Mouse (Mus musculus): Measurements from ENCODE around the gene Olfr67. TPM values are rescaled to one million over a fixed set of nuclear protein-coding genes. Genes with fewer than 3 reads are reported as not detected.
"Not testable (repeated sequence)": the region's sequence is repeated elsewhere in the genome, so short reads cannot be mapped to it uniquely, and the experiment has no call there.

Gene Olfr67
- not detected in 2 replicates for polyA plus RNA-seq (2015; fragmentation: Nextera tagmentation; extraction: Ambion mirVana)

DNA sequence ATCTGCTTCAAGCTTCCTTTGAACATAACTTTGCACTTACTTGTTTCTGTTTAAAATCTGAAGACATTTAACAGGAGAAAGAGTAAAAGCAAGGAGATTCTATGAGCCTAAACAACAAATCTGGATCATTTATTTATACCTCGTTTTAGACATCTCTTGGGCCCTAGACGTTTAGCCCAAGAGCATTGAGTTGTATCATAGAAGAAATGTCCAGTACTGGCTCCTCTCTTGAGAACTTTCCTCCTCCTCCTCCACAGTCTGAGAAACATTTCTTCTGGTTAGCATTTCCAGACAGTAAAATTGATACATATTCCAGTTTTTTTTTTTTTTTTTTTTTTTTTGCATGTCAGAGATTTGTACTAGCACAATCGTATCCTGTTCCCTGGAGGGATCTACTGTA is at the start of gene Olfr67:
Gene Olfr67 (minus strand): TSS at position 101 of the 400 bp plus-strand sequence.
- H3K9ac ChIP-seq (replicated peaks): no peak within 1 kb of the TSS
- WGBS: 82% methylated on average over 3 of the region's 3 CpGs
- H3K4me1 ChIP-seq (replicated peaks): no peaks in the 10 kb centered on the region
- no peak within 1 kb of the TSS for H3K4me3 ChIP-seq (replicated peaks)
- no peak within 1 kb of the TSS for H3K4me2 ChIP-seq (replicated peaks)
- no peaks in the 10 kb centered on the region for H3K36me3 ChIP-seq
- H3K27ac ChIP-seq: no peak within 1 kb of the TSS
- no peaks in the 10 kb centered on the region for H3K27me3 ChIP-seq
- no peaks in the 10 kb centered on the region for H3K9me3 ChIP-seq
- ATAC-seq: no peak

DNA sequence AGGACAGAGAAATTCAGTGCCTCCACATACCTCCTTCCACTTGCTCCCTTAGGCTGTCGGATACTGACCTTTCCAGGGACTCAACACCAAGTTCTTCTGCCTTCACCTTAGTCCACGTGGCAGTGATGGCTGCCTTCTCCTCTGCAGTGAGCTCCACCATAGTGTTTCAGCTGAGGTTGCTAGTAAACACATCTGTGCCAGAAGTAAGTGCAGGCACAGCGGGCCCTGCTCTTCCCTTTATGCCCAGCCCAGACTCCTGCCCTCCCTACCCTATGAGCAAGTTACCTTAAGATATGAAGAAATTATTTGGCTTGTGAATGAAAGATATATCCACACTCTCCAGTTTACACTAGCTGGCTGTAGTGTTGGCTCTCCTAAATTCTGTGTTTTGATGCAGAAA is 48.6 kb upstream of the Olfr67 start, which contains the start of gene Hbb-bh2:
Gene Hbb-bh2 (minus strand): TSS at position 253 of the 400 bp plus-strand sequence.
- 77% methylated on average over 3 of the region's 3 CpGs for WGBS
- no peak within 1 kb of the TSS for H3K9ac ChIP-seq (replicated peaks)
- H3K36me3 ChIP-seq: no peaks in the 10 kb centered on the region
- ATAC-seq: no peak
- no peaks in the 10 kb centered on the region for H3K9me3 ChIP-seq
- no peak within 1 kb of the TSS for H3K4me3 ChIP-seq (replicated peaks)
- H3K27me3 ChIP-seq: no peaks in the 10 kb centered on the region
- H3K4me1 ChIP-seq (replicated peaks): no peaks in the 10 kb centered on the region
- no peak within 1 kb of the TSS for H3K27ac ChIP-seq
- H3K4me2 ChIP-seq (replicated peaks): no peak within 1 kb of the TSS

DNA sequence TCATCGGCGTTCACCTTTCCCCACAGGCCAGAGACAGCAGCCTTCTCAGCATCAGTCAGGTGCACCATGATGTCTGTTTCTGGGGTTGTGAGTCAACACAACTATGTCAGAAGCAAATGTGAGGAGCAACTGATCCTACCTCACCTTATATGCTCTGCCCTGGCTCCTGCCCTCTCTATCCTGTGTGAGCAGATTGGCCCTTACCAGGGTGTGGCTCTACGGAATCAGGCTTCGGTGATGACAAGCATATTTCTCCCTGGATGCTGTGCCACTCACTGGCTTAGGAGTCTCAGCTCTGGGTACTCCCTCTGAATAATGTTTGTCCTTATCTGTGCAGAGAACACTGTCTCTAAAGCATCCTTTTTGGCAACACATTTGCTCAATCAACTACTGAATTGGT is 36.2 kb upstream of the Olfr67 start, which contains the start of gene Hbb-bs:
Gene Hbb-bs (minus strand): TSS at position 289 of the 400 bp plus-strand sequence.
- WGBS: 88% methylated on average over 4 of the region's 4 CpGs
- Histone ChIP-seq H3K4me1 (replicated peaks) (no peaks in the 10 kb centered on the region), H3K4me2 (replicated peaks) (no peak within 1 kb of the TSS)

DNA sequence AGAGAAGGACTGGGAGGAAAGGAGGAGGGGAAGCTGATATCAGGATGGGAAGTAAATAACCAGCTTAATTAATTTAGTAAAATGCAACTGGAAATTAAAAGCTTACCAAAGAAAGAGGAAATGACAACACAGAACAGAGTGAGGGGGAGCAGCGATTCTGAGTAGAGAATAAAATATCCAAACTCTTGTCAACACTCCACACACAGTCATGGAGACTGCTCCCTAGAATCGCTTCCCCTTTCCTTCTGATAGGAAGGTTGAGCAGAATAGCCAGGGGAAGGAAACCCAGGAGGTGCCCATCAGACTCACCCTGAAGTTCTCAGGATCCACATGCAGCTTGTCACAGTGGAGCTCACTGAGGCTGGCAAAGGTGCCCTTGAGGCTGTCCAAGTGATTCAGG is 35.5 kb upstream of the Olfr67 start:
- ATAC-seq; H3K9me3 ChIP-seq; H3K4me2 ChIP-seq (replicated peaks); H3K36me3 ChIP-seq; H3K9ac ChIP-seq (replicated peaks); H3K4me1 ChIP-seq (replicated peaks); H3K27ac ChIP-seq; H3K27me3 ChIP-seq; H3K4me3 ChIP-seq (replicated peaks): not testable (repeated sequence)
- no CpG with 5 or more reads among the region's 2 CpGs for WGBS

More for the DNA sequence above, 36.2 kb upstream of the Olfr67 start, which contains the start of gene Hbb-bs:
- ATAC-seq: no peak
- no peaks in the 10 kb centered on the region for H3K36me3 ChIP-seq
- no peak within 1 kb of the TSS for H3K27ac ChIP-seq
- no peaks in the 10 kb centered on the region for H3K9me3 ChIP-seq
- H3K27me3 ChIP-seq: no peaks in the 10 kb centered on the region
- no peak within 1 kb of the TSS for H3K9ac ChIP-seq (replicated peaks)
- H3K4me3 ChIP-seq (replicated peaks): no peak within 1 kb of the TSS

DNA sequence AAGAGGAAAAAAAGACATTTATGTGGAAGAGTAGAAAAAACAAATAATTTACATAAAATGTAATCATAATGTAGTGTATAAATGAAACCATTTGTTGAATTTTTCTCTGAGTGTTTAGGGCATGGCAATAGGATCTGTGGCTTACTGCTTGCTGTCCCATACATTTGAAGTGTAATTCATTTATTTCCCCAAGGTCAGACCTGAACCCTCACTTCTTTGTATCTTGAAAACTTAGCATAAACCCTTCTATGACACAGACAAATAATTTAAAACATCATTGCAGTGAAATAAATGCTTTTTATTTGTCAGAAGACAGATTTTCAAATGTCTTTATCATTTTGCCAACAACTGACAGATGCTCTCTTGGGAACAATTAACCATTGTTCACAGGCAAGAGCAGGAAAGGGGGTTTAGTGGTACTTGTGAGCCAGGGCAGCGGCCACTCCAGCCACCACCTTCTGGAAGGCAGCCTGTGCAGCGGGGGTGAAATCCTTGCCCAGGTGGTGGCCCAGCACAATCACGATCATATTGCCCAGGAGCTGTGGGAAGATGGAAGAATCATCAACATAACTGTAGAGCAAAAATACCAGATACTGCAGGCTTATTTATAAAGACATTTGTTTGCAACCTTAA is 34.8 kb upstream of the Olfr67 start:
- no peaks in the 10 kb centered on the region for H3K9me3 ChIP-seq
- 54% methylated on average over 3 of the region's 3 CpGs for WGBS
- no peak overlapping the region for H3K27ac ChIP-seq
- H3K4me1 ChIP-seq (replicated peaks): no peaks in the 10 kb centered on the region
- H3K4me2 ChIP-seq (replicated peaks): no peak overlapping the region
- no peaks in the 10 kb centered on the region for H3K27me3 ChIP-seq
- H3K4me3 ChIP-seq (replicated peaks): no peak overlapping the region
- H3K36me3 ChIP-seq: no peaks in the 10 kb centered on the region
- no peak overlapping the region for H3K9ac ChIP-seq (replicated peaks)
- ATAC-seq: no peak

DNA sequence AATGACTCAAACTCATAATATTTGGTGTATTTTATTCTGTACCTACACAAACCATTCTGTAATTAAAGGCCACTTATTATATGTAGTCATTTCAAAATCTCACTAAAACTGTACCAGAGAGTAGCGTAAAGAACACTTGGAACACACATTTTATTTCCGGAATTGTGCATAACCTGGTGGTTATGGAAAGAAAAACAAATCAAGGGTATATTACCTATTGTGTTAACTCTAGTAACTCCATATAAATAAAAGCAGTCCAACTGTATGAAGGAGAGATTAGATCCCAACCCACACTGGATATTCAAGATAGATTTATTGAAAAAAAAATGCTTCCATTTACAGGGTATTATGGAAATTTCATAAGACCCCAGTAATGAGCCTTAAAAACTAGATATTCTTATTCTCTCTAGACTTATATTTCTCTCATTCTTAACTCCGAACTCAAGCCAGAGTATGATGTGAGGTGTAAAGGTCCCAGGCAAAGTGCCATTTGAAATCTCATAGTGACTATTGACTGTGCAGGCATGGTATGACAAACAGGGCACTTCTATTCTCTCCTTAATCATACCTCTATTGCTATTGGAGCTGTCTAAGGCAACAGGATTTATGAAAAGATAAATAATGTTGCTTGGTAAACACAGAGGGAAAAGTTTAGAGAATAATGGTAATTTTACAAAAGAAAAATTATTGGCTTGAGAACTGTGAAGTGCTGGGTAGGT is 34.1 kb upstream of the Olfr67 start:
- no peaks in the 10 kb centered on the region for H3K4me1 ChIP-seq (replicated peaks)
- no peak overlapping the region for H3K27ac ChIP-seq
- H3K4me2 ChIP-seq (replicated peaks): no peak overlapping the region
- no peaks in the 10 kb centered on the region for H3K36me3 ChIP-seq
- no peaks in the 10 kb centered on the region for H3K27me3 ChIP-seq
- ATAC-seq: no peak
- no peak overlapping the region for H3K9ac ChIP-seq (replicated peaks)
- WGBS: 93% methylated on average over 3 of the region's 3 CpGs
- no peak overlapping the region for H3K4me3 ChIP-seq (replicated peaks)
- no peaks in the 10 kb centered on the region for H3K9me3 ChIP-seq

DNA sequence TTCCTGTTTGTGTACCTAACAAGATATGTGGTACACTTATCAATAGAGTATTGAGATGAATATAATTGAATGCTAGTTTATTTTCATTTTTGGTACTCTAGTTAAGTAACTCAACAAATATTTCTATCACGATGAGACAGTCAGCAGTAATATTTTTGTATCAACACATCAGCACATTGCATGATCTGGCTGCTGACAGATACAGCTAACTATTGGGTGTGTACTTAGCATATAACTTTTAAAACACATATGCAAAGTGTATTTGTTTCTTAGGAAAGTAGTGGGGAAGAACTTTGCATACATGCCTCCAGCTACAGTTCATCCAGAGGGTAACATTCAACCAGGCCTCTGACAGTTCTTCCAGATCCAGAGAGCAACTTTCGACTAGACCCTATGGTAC is 33.0 kb upstream of the Olfr67 start:
- Histone ChIP-seq H3K27me3 (no peaks in the 10 kb centered on the region), H3K4me2 (replicated peaks) (no peak overlapping the region), H3K9ac (replicated peaks) (no peak overlapping the region), H3K27ac (no peak overlapping the region), H3K36me3 (no peaks in the 10 kb centered on the region), H3K4me3 (replicated peaks) (no peak overlapping the region), H3K9me3 (no peaks in the 10 kb centered on the region), H3K4me1 (replicated peaks) (no peaks in the 10 kb centered on the region)
- 91% methylated on average over 2 of the region's 2 CpGs for WGBS
- no peak for ATAC-seq

DNA sequence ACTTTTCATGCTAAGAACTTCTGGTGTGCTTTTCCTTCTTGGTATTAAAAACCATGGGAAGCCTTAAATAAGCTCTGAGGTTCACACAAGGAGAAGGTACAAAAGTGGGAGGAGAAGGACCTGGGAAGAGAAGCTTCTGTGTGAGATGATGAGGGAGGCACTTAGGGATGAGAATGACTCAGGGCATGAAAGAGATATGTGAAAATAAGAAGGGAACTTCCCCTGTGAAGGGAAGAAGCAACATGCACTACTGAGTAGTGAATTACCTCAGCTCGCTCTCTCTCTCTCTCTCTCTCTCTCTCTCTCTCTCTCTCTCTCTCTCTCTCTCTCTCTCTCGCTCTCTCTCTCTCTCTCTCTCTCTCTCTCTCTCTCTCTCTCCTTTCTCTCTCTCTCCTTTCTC is 23.5 kb upstream of the Olfr67 start:
- H3K27ac ChIP-seq; H3K9me3 ChIP-seq; H3K4me2 ChIP-seq (replicated peaks); H3K36me3 ChIP-seq; H3K4me3 ChIP-seq (replicated peaks); ATAC-seq; H3K4me1 ChIP-seq (replicated peaks); H3K9ac ChIP-seq (replicated peaks); H3K27me3 ChIP-seq: not testable (repeated sequence)
- 78% methylated on average over 1 of the region's 2 CpGs for WGBS

DNA sequence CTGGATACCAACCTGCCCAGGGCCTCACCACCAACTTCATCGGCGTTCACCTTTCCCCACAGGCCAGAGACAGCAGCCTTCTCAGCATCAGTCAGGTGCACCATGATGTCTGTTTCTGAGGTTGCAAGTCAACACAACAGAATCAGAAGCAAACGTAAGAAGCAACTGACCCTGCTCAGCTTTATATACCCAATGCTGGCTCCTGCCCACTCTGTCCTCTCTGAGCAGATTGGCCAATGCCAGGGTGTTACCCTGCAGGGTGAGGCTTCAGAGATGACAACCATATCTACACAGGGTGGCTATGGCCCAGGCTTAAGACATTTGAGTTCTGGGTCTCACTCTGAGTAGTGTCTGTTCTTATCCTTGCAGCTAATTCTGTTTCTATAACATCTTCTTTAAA is 22.1 kb upstream of the Olfr67 start, which contains the start of gene Hbb-bt:
Gene Hbb-bt (minus strand): TSS at position 231 of the 400 bp plus-strand sequence.
- H3K27ac ChIP-seq: no peak within 1 kb of the TSS
- WGBS: 88% methylated on average over 3 of the region's 3 CpGs
- H3K9ac ChIP-seq (replicated peaks): no peak within 1 kb of the TSS
- ATAC-seq: no peak
- no peak within 1 kb of the TSS for H3K4me2 ChIP-seq (replicated peaks)
- no peaks in the 10 kb centered on the region for H3K9me3 ChIP-seq
- H3K4me3 ChIP-seq (replicated peaks): no peak within 1 kb of the TSS
- no peaks in the 10 kb centered on the region for H3K27me3 ChIP-seq
- no peaks in the 10 kb centered on the region for H3K36me3 ChIP-seq
- H3K4me1 ChIP-seq (replicated peaks): no peaks in the 10 kb centered on the region

DNA sequence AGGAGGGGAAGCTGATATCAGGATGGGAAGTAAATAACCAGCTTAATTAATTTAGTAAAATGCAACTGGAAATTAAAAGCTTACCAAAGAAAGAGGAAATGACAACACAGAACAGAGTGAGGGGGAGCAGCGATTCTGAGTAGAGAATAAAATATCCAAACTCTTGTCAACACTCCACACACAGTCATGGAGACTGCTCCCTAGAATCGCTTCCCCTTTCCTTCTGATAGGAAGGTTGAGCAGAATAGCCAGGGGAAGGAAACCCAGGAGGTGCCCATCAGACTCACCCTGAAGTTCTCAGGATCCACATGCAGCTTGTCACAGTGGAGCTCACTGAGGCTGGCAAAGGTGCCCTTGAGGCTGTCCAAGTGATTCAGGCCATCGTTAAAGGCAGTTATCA is 21.5 kb upstream of the Olfr67 start:
- not testable (repeated sequence) for H3K27ac ChIP-seq, H3K36me3 ChIP-seq

DNA sequence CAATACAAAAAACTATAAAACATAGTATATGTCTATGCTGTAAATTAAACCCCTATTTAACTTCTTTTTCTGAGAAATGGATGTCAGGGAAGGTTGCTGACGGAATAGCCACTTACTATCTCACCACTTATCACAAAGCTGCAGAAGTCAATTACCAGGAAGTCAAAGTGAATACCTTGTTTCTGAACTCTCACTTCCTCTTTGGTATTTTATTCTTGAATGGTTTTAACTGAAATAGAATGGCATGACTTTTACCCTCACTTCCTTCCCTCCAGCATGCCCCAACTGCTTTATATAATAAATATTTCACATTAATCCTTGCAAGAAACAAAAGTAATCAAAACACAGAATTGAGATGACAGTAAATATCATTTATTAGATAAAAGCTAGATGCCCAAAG is 20.6 kb upstream of the Olfr67 start:
- no peaks in the 10 kb centered on the region for H3K4me1 ChIP-seq (replicated peaks)
- WGBS: 79% methylated on average over 1 of the region's 1 CpGs
- no peaks in the 10 kb centered on the region for H3K36me3 ChIP-seq
- H3K27me3 ChIP-seq: no peaks in the 10 kb centered on the region
- no peak for ATAC-seq
- no peak overlapping the region for H3K9ac ChIP-seq (replicated peaks)
- no peak overlapping the region for H3K4me2 ChIP-seq (replicated peaks)
- H3K27ac ChIP-seq: no peak overlapping the region
- H3K4me3 ChIP-seq (replicated peaks): no peak overlapping the region
- H3K9me3 ChIP-seq: no peaks in the 10 kb centered on the region

More for the DNA sequence above, 21.5 kb upstream of the Olfr67 start:
- not testable (repeated sequence) for H3K9ac ChIP-seq (replicated peaks); H3K4me1 ChIP-seq (replicated peaks); H3K4me2 ChIP-seq (replicated peaks); H3K4me3 ChIP-seq (replicated peaks); H3K27me3 ChIP-seq; ATAC-seq; H3K9me3 ChIP-seq
- no CpG with 5 or more reads among the region's 3 CpGs for WGBS

DNA sequence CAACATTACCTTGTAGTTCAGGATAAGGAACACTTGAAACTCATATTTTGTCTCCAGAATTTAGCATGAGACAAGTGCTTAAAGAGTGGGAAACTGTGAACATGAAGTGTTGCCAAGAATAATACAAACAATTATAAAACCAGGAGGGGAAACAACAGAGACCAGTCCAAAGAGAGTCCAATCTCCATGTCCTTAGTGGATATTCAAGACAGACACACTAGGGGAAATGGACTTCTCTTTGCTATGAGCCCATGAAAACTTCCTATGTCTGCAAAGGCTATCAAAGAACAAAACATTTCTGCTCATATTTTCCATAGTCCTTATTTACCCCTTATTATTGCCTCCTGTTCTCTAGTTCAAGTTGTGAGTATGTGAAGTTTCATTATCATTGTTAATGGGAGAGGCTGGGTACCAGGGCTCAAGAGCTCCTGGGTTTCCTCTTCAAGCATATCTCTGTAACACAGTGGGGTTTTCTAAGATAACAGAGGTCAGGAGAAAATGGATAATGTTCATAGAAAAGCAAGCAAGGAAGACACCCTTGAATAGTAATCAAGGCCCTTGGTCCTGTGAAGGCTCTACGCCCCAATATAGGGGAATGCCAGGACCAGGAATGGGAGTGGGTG is 19.7 kb upstream of the Olfr67 start:
- 90% methylated on average over 1 of the region's 1 CpGs for WGBS
- ATAC-seq: no peak
- Histone ChIP-seq H3K36me3 (no peaks in the 10 kb centered on the region), H3K9me3 (no peaks in the 10 kb centered on the region), H3K4me2 (replicated peaks) (no peak overlapping the region), H3K27ac (no peak overlapping the region), H3K27me3 (no peaks in the 10 kb centered on the region), H3K9ac (replicated peaks) (no peak overlapping the region), H3K4me3 (replicated peaks) (no peak overlapping the region), H3K4me1 (replicated peaks) (no peaks in the 10 kb centered on the region)

All from midbrain, embryonic 13.5 days (tissue).